Mouse (Mus musculus) intestine, embryonic 14.5 days (tissue): ENCODE results near the gene Klk1. TPM values are rescaled to one million over a fixed set of nuclear protein-coding genes. Genes with fewer than 3 reads are reported as not detected.
"Not testable (repeated sequence)": the region's sequence is repeated elsewhere in the genome, so short reads cannot be mapped to it uniquely, and the experiment has no call there.

ENCODE experiments used
- ATAC-seq: fragments of 200-750 bp; cut with Nextera tagmentation; replicated peaks from 2 replicates; pipeline ENCODE4 v1.8.0; 2017; ENCODE audit warnings: low read depth, moderate number of reproducible peaks, moderate TSS enrichment, moderate library complexity; ENCODE audit not compliant: low FRiP score, low TSS enrichment
- DNase-seq: peaks from one replicate; pipeline ENCODE4 v3.0.0-alpha.2; 2018; ENCODE audit warnings: low spot score
- H3K27ac ChIP-seq: fragments of 300-500 bp; sonication (generic); 2 replicates; pipeline ENCODE4 v1.5.1; 2014; ENCODE audit warnings: low read depth, mild to moderate bottlenecking, control low read depth
- H3K27me3 ChIP-seq: fragments of 300-500 bp; sonication (generic); replicated peaks from 2 replicates; pipeline ENCODE4 v1.6.1; 2014; ENCODE audit warnings: low read length, control low read depth; ENCODE audit not compliant: control insufficient read depth, insufficient read depth
- H3K36me3 ChIP-seq: fragments of 300-500 bp; sonication (generic); 2 replicates; pipeline ENCODE4 v1.6.1; 2014; ENCODE audit warnings: low read length, control low read depth; ENCODE audit not compliant: control insufficient read depth, insufficient read depth
- H3K4me1 ChIP-seq: fragments of 300-500 bp; sonication (generic); replicated peaks from 2 replicates; pipeline ENCODE4 v1.6.1; 2014; ENCODE audit warnings: low read length, control low read depth, mixed read lengths; ENCODE audit not compliant: control insufficient read depth, insufficient read depth
- H3K4me2 ChIP-seq: fragments of 300-500 bp; sonication (generic); 2 replicates; pipeline ENCODE4 v1.6.1; 2014; ENCODE audit warnings: low read length
- H3K4me3 ChIP-seq: fragments of 300-500 bp; sonication (generic); 2 replicates; pipeline ENCODE4 v1.5.1; 2014; ENCODE audit warnings: low read depth, low read length, control low read depth, mixed read lengths
- H3K9ac ChIP-seq: fragments of 300-500 bp; sonication (generic); 2 replicates; pipeline ENCODE4 v1.6.1; 2014; ENCODE audit warnings: mild to moderate bottlenecking, low read length
- H3K9me3 ChIP-seq: fragments of 300-500 bp; sonication (generic); 2 replicates; pipeline ENCODE4 v1.6.1; 2016; ENCODE audit warnings: low read length, control low read depth; ENCODE audit not compliant: control insufficient read depth
- WGBS: fragments of 180-500 bp; shearing (Covaris S2); extraction: QIAGEN DNeasy Blood & Tissue Kit; methylation state at CpG from one replicate; pipeline ENCODE4 v1.1.7; 2014; 5-methylcytosine and 5-hydroxymethylcytosine counted together
- polyA plus RNA-seq: library from polyadenylated mRNA; unstranded; fragments of >200 nt; fragmentation: Nextera tagmentation; extraction: Ambion mirVana; gene quantifications from 2 replicates; pipeline ENCODE4 v1.2.1, GENCODE M21; 2014

Klk1 gene
- polyA plus RNA-seq, result 0.39 and 1.8 TPM in 2 replicates

- H3K4me1 ChIP-seq, result no peaks in the 10 kb centered on the region
- H3K4me2 ChIP-seq, result no peak within 1 kb of the TSS
- H3K9ac ChIP-seq, result no peak within 1 kb of the TSS
- ATAC-seq (no peak), DNase-seq (no peak)
- no peaks in the 10 kb centered on the region for H3K27me3 ChIP-seq
- no peak within 1 kb of the TSS for H3K4me3 ChIP-seq
- H3K9me3 ChIP-seq, result no peaks in the 10 kb centered on the region
- H3K36me3 ChIP-seq, result no peaks in the 10 kb centered on the region
- 33% methylated on average over 1 of the region's 1 CpGs for WGBS
- H3K27ac ChIP-seq, result no peak within 1 kb of the TSS
Measured at GRCm38 (mm10) chr7:44225076-44225475, at the start of gene Klk1. Gene Klk1 (plus strand): TSS chr7:44225360.

GRCm38 (mm10) chr7:44179299-44180045 lies 45.7 kb upstream of the Klk1 start:
- DNase-seq (no peak), ATAC-seq (no peak)
- Histone ChIP-seq H3K9me3 (no peaks in the 10 kb centered on the region), H3K27ac (no peak overlapping the region), H3K9ac (no peak overlapping the region), H3K27me3 (no peaks in the 10 kb centered on the region), H3K4me1 (no peaks in the 10 kb centered on the region), H3K4me2 (no peak overlapping the region), H3K4me3 (no peak overlapping the region), H3K36me3 (no peaks in the 10 kb centered on the region)
- WGBS, result 64% methylated on average over 9 of the region's 9 CpGs

- DNase-seq, H3K36me3 ChIP-seq, H3K27me3 ChIP-seq, H3K27ac ChIP-seq, H3K9me3 ChIP-seq, H3K4me3 ChIP-seq, H3K4me2 ChIP-seq, H3K9ac ChIP-seq, ATAC-seq, H3K4me1 ChIP-seq: not testable (repeated sequence)
- 52% methylated on average over 8 of the region's 8 CpGs for WGBS
Measured at GRCm38 (mm10) chr7:44186516-44186915, 38.6 kb upstream of the Klk1 start.

GRCm38 (mm10) chr7:44187936-44188335 lies 37.2 kb upstream of the Klk1 start, which contains the start of gene Klk1b24:
Gene Klk1b24 (plus strand): TSS chr7:44188236.
- H3K27ac ChIP-seq, H3K4me1 ChIP-seq, H3K4me3 ChIP-seq, H3K27me3 ChIP-seq, ATAC-seq, H3K9me3 ChIP-seq, H3K4me2 ChIP-seq, H3K9ac ChIP-seq, H3K36me3 ChIP-seq, DNase-seq: not testable (repeated sequence)

- ATAC-seq, H3K9ac ChIP-seq, DNase-seq, H3K9me3 ChIP-seq, H3K27ac ChIP-seq, H3K4me1 ChIP-seq, H3K27me3 ChIP-seq, H3K4me2 ChIP-seq, H3K4me3 ChIP-seq, H3K36me3 ChIP-seq: not testable (repeated sequence)
- WGBS, result 86% methylated on average over 1 of the region's 1 CpGs
Measured at GRCm38 (mm10) chr7:44193466-44193865, 31.7 kb upstream of the Klk1 start.

GRCm38 (mm10) chr7:44197891-44198290 lies 27.3 kb upstream of the Klk1 start, which contains the start of gene Klk1b3:
Gene Klk1b3 (plus strand): TSS chr7:44198191.
- H3K4me1 ChIP-seq, result no peaks in the 10 kb centered on the region

GRCm38 (mm10) chr7:44207135-44207534 lies 18.0 kb upstream of the Klk1 start, which contains the start of gene Klk1b4:
Gene Klk1b4 (plus strand): TSS chr7:44207435.
- not testable (repeated sequence) for H3K9ac ChIP-seq, H3K4me3 ChIP-seq, H3K27me3 ChIP-seq, H3K36me3 ChIP-seq, H3K27ac ChIP-seq, H3K4me2 ChIP-seq, H3K4me1 ChIP-seq, H3K9me3 ChIP-seq, DNase-seq, ATAC-seq
- 42% methylated on average over 3 of the region's 3 CpGs for WGBS

More at GRCm38 (mm10) chr7:44197891-44198290, 27.3 kb upstream of the Klk1 start, which contains the start of gene Klk1b3:
- ATAC-seq, result no peak
- Histone ChIP-seq H3K27me3 (no peaks in the 10 kb centered on the region), H3K36me3 (no peaks in the 10 kb centered on the region), H3K9me3 (no peaks in the 10 kb centered on the region), H3K9ac (no peak within 1 kb of the TSS), H3K27ac (no peak within 1 kb of the TSS), H3K4me2 (no peak within 1 kb of the TSS), H3K4me3 (no peak within 1 kb of the TSS)
- peak; percentile 27 for DNase-seq
- WGBS, result 63% methylated on average over 3 of the region's 3 CpGs

- Histone ChIP-seq H3K4me2 (no peak overlapping the region), H3K4me3 (no peak overlapping the region), H3K9ac (no peak overlapping the region), H3K4me1 (no peaks in the 10 kb centered on the region), H3K27ac (no peak overlapping the region), H3K9me3 (no peaks in the 10 kb centered on the region), H3K27me3 (no peaks in the 10 kb centered on the region), H3K36me3 (no peaks in the 10 kb centered on the region)
- DNase-seq (no peak), ATAC-seq (no peak)
- 76% methylated on average over 3 of the region's 3 CpGs for WGBS
Measured at GRCm38 (mm10) chr7:44208307-44208706, 16.9 kb upstream of the Klk1 start.

- no peak within 1 kb of the TSS for H3K27ac ChIP-seq
- no peaks in the 10 kb centered on the region for H3K4me1 ChIP-seq
- no peaks in the 10 kb centered on the region for H3K36me3 ChIP-seq
- no peaks in the 10 kb centered on the region for H3K9me3 ChIP-seq
- no peaks in the 10 kb centered on the region for H3K27me3 ChIP-seq
- DNase-seq (no peak), ATAC-seq (no peak)
- H3K4me2 ChIP-seq, result no peak within 1 kb of the TSS
- 86% methylated on average over 1 of the region's 1 CpGs for WGBS
- no peak within 1 kb of the TSS for H3K9ac ChIP-seq
- no peak within 1 kb of the TSS for H3K4me3 ChIP-seq
Measured at GRCm38 (mm10) chr7:44215645-44216044, 9.5 kb upstream of the Klk1 start, which contains the start of gene Klk1b5. Gene Klk1b5 (plus strand): TSS chr7:44215945.
